Mouse (Mus musculus) small intestine, adult 2 months (tissue): ENCODE measurements around the gene Asb1. TPM values are rescaled to one million over a fixed set of nuclear protein-coding genes. Genes with fewer than 3 reads are reported as not detected.

ENCODE experiments used
- H3K27ac ChIP-seq: fragments of 200-500 bp; 2 replicates; pipeline ENCODE4 v1.5.1; 2012; ENCODE audit warnings: low read depth, low read length, control low read depth, inconsistent platforms; ENCODE audit not compliant: insufficient read depth
- H3K27me3 ChIP-seq: fragments of 200-500 bp; 2 replicates; pipeline ENCODE4 v1.6.1; 2012; ENCODE audit warnings: mild to moderate bottlenecking, moderate library complexity, low read length, inconsistent platforms; ENCODE audit not compliant: control insufficient read depth, insufficient read depth
- H3K36me3 ChIP-seq: fragments of 200-500 bp; 2 replicates; pipeline ENCODE4 v1.6.1; 2012; ENCODE audit warnings: mild to moderate bottlenecking, low read length, control low read depth, inconsistent platforms; ENCODE audit not compliant: control insufficient read depth, insufficient read depth
- H3K4me1 ChIP-seq: fragments of 200-500 bp; 2 replicates; pipeline ENCODE4 v1.6.1; 2012; ENCODE audit warnings: low read length, inconsistent platforms, mixed read lengths; ENCODE audit not compliant: control insufficient read depth, insufficient read depth, insufficient read length
- H3K4me3 ChIP-seq: fragments of 200-500 bp; 2 replicates; pipeline ENCODE4 v1.5.1; 2012; ENCODE audit warnings: low read depth, mild to moderate bottlenecking, control low read depth, inconsistent platforms, low read length, moderate library complexity
- CTCF ChIP-seq: fragments of 200-500 bp; IDR thresholded peaks from 2 replicates; pipeline ENCODE4 v1.5.1; 2012; ENCODE audit warnings: low read depth, mild to moderate bottlenecking, control low read depth, inconsistent platforms, low read length, moderate library complexity, mixed read lengths; ENCODE audit not compliant: insufficient replicate concordance, insufficient read length; ENCODE audit errors: extremely low read depth
- POLR2A ChIP-seq: fragments of 200-500 bp; IDR thresholded peaks from 2 replicates; pipeline ENCODE4 v1.6.1; 2012; ENCODE audit warnings: low read depth, mild to moderate bottlenecking, control low read depth, inconsistent platforms, low read length, moderate library complexity
- WGBS: fragments of 180-500 bp; shearing (Covaris S2); methylation state at CpG from one replicate; pipeline ENCODE4 v1.1.7; 2018; 5-methylcytosine and 5-hydroxymethylcytosine counted together
- polyA plus RNA-seq: library from polyadenylated mRNA; depleted of rRNA; stranded (reverse); fragments of >200 nt; gene quantifications from 2 replicates; pipeline ENCODE4 v1.2.3, GENCODE M21; 2012

Gene Asb1
- polyA plus RNA-seq, 1 experiment: 2.1 TPM

- no peaks in the 10 kb centered on the region for H3K36me3 ChIP-seq
- H3K27ac ChIP-seq: no peak overlapping the region
- no peaks in the 10 kb centered on the region for H3K4me1 ChIP-seq
- 64% methylated on average over 6 of the region's 6 CpGs for WGBS
- no peak overlapping the region for H3K4me3 ChIP-seq
- TF ChIP-seq POLR2A (no peak), CTCF (no peak)
- H3K27me3 ChIP-seq: no peaks in the 10 kb centered on the region
Measured at GRCm38 (mm10) chr1:91564598-91564997, 24.3 kb downstream of the Asb1 start.

- Histone ChIP-seq H3K27ac (no peak overlapping the region), H3K4me3 (no peak overlapping the region), H3K27me3 (no peaks in the 10 kb centered on the region), H3K4me1 (no peaks in the 10 kb centered on the region), H3K36me3 (no peaks in the 10 kb centered on the region)
- no peak for TF ChIP-seq CTCF
- TF ChIP-seq POLR2A: no peak
- WGBS: 76% methylated on average over 2 of the region's 2 CpGs
Measured at GRCm38 (mm10) chr1:91567269-91567668, 26.9 kb downstream of the Asb1 start.

- WGBS: 60% methylated on average over 10 of the region's 10 CpGs
- Histone ChIP-seq H3K4me1 (no peaks in the 10 kb centered on the region), H3K36me3 (no peaks in the 10 kb centered on the region), H3K27ac (no peak overlapping the region), H3K4me3 (no peak overlapping the region), H3K27me3 (no peaks in the 10 kb centered on the region)
- TF ChIP-seq POLR2A: no peak
- TF ChIP-seq CTCF: no peak
Measured at GRCm38 (mm10) chr1:91572458-91572857, 32.1 kb downstream of the Asb1 start.

- no peaks in the 10 kb centered on the region for H3K27me3 ChIP-seq
- 70% methylated on average over 3 of the region's 3 CpGs for WGBS
- H3K27ac ChIP-seq: no peak overlapping the region
- H3K4me3 ChIP-seq: no peak overlapping the region
- H3K36me3 ChIP-seq: no peaks in the 10 kb centered on the region
- TF ChIP-seq CTCF: peak; percentile 38; the same call in 1 of the 2 replicates
- no peak for TF ChIP-seq POLR2A
- H3K4me1 ChIP-seq: peaks cover 3% of the 10 kb centered on the region; the same call in 1 of the 2 replicates
Measured at GRCm38 (mm10) chr1:91574208-91574607, 33.9 kb downstream of the Asb1 start.

- 22% methylated on average over 7 of the region's 7 CpGs for WGBS
- no peaks in the 10 kb centered on the region for H3K27me3 ChIP-seq
- H3K36me3 ChIP-seq: no peaks in the 10 kb centered on the region
- TF ChIP-seq CTCF (no peak), POLR2A (no peak)
- H3K4me1 ChIP-seq: peaks cover 3% of the 10 kb centered on the region; the same call in 1 of the 2 replicates
- no peak overlapping the region for H3K4me3 ChIP-seq
- no peak overlapping the region for H3K27ac ChIP-seq
Measured at GRCm38 (mm10) chr1:91577883-91578517, 37.7 kb downstream of the Asb1 start.

GRCm38 (mm10) chr1:91580503-91580902 is 40.2 kb downstream of the Asb1 start:
- H3K36me3 ChIP-seq: no peaks in the 10 kb centered on the region
- TF ChIP-seq POLR2A (no peak), CTCF (no peak)
- no peak overlapping the region for H3K4me3 ChIP-seq
- H3K27me3 ChIP-seq: no peaks in the 10 kb centered on the region
- H3K27ac ChIP-seq: no peak overlapping the region
- 40% methylated on average over 2 of the region's 2 CpGs for WGBS
- peaks cover 3% of the 10 kb centered on the region; the same call in 1 of the 2 replicates for H3K4me1 ChIP-seq

GRCm38 (mm10) chr1:91581206-91581605 is 40.9 kb downstream of the Asb1 start:
- TF ChIP-seq CTCF: no peak
- no peak for TF ChIP-seq POLR2A
- no peak overlapping the region for H3K4me3 ChIP-seq
- H3K36me3 ChIP-seq: no peaks in the 10 kb centered on the region
- no peak overlapping the region for H3K27ac ChIP-seq
- WGBS: 70% methylated on average over 2 of the region's 2 CpGs
- H3K4me1 ChIP-seq: peaks cover 3% of the 10 kb centered on the region; the same call in 1 of the 2 replicates
- H3K27me3 ChIP-seq: no peaks in the 10 kb centered on the region

GRCm38 (mm10) chr1:91584969-91585835 is 44.9 kb downstream of the Asb1 start:
- TF ChIP-seq CTCF (no peak), POLR2A (no peak)
- Histone ChIP-seq H3K27me3 (no peaks in the 10 kb centered on the region), H3K27ac (no peak overlapping the region), H3K36me3 (no peaks in the 10 kb centered on the region), H3K4me1 (no peaks in the 10 kb centered on the region), H3K4me3 (no peak overlapping the region)
- WGBS: 77% methylated on average over 17 of the region's 17 CpGs
